Mouse (Mus musculus) forebrain, embryonic 16.5 days (tissue): ENCODE data around the gene Sgpp1. TPM values are rescaled to one million over a fixed set of nuclear protein-coding genes. Genes with fewer than 3 reads are reported as not detected.
"Not testable (repeated sequence)": the region's sequence is repeated elsewhere in the genome, so short reads cannot be mapped to it uniquely, and the experiment has no call there.

Experiments
- ATAC-seq: fragments of 200-750 bp; cut with Nextera tagmentation; 2 replicates; pipeline ENCODE4 v1.8.0; 2017; ENCODE audit warnings: mild to moderate bottlenecking, moderate library complexity
- H3K27ac ChIP-seq: fragments of 300-500 bp; sonication (generic); 2 replicates; pipeline ENCODE4 v1.5.1; 2014; ENCODE audit warnings: low read length, control low read depth
- H3K27me3 ChIP-seq: fragments of 300-500 bp; sonication (generic); replicated peaks from 2 replicates; pipeline ENCODE4 v1.6.1; 2014; ENCODE audit warnings: low read length; ENCODE audit not compliant: control insufficient read depth, insufficient read depth
- H3K36me3 ChIP-seq: fragments of 300-500 bp; sonication (generic); 2 replicates; pipeline ENCODE4 v1.6.1; 2014; ENCODE audit not compliant: control insufficient read depth, insufficient read depth
- H3K4me1 ChIP-seq: fragments of 300-500 bp; sonication (generic); replicated peaks from 2 replicates; pipeline ENCODE4 v1.6.1; 2014; ENCODE audit warnings: low read length; ENCODE audit not compliant: control insufficient read depth, insufficient read depth
- H3K4me2 ChIP-seq: fragments of 300-500 bp; sonication (generic); 2 replicates; pipeline ENCODE4 v1.6.1; 2014; ENCODE audit warnings: mild to moderate bottlenecking, low read length, control low read depth
- H3K4me3 ChIP-seq: fragments of 300-500 bp; sonication (generic); replicated peaks from 2 replicates; pipeline ENCODE4 v1.5.1; 2014; ENCODE audit warnings: mild to moderate bottlenecking, low read length, control low read depth
- H3K9ac ChIP-seq: fragments of 300-500 bp; sonication (generic); replicated peaks from 2 replicates; pipeline ENCODE4 v1.6.1; 2014; ENCODE audit warnings: low read depth, low read length, control low read depth
- H3K9me3 ChIP-seq: fragments of 300-500 bp; sonication (generic); 2 replicates; pipeline ENCODE4 v1.6.1; 2016; ENCODE audit warnings: low read length; ENCODE audit not compliant: control insufficient read depth
- WGBS: fragments of 180-500 bp; shearing (Covaris S2); extraction: QIAGEN DNeasy Blood & Tissue Kit; methylation state at CpG from one replicate; pipeline ENCODE4 v1.1.7; 2014; 5-methylcytosine and 5-hydroxymethylcytosine counted together
- polyA plus RNA-seq: library from polyadenylated mRNA; unstranded; fragments of >200 nt; fragmentation: Nextera tagmentation; extraction: Ambion mirVana; gene quantifications from 2 replicates; pipeline ENCODE4 v1.2.1, GENCODE M21; 2015

Sgpp1 gene
- polyA plus RNA-seq, 1 experiment from 2014 or later = 14.2 TPM

DNA sequence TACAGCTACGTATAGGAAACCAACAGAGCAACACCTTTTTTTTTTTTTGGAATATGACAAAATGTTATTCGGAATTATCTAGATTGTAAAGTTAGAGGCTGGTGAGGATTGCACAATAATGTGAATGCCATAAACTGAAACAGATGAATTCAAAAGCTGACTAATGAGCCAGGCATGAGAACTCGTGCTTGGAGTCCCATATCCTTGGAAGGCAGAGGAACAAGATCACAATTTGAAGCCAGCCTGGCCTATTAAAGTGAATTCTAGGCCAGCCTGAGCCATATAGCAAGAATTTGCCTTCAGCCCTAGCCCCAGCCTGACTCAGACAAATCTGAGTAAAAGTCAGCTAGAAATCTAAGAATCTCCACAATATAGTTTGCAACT lies 32.8 kb downstream of the Sgpp1 start:
- 81% methylated on average over 3 of the region's 3 CpGs for WGBS
- H3K27me3 ChIP-seq = no peaks in the 10 kb centered on the region
- H3K4me2 ChIP-seq = no peak overlapping the region
- no peak overlapping the region for H3K27ac ChIP-seq
- no peak overlapping the region for H3K9ac ChIP-seq
- H3K4me1 ChIP-seq = peaks cover 12% of the 10 kb centered on the region
- no peaks in the 10 kb centered on the region for H3K36me3 ChIP-seq
- H3K4me3 ChIP-seq = no peak overlapping the region
- peaks cover 2% of the 10 kb centered on the region; the same call in 1 of the 2 replicates for H3K9me3 ChIP-seq
- ATAC-seq = no peak

DNA sequence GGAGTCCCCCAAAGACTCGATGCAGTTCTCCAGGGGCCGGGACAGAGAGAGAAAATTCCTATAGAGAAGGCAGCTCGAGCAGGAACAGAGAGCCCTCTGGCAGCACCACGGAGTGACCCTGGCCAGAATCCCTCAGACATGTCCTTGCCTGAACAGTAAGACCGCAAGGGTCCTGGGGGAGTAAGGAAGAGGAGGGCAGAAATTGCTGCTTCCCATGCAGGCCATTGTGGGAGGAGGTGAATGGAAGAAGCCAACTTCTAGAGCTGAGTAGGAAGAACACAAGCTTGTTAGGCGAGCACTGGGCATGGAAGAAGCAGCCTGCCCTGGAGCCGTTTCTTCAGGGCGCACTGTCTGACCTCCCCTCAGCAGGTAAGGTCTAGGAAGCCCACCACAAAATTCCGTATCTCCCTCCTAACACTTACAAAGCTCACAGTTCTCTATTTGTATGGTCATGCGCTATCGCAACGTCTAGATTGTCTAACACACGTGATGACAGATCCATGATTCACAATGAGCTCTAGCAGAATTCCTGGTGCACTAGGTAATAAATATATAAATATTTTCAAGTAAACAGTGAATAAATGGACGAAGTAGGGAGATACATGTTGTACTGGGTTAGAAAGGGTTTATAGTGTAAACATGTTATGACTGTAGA lies 33.3 kb downstream of the Sgpp1 start:
- no peak for ATAC-seq
- peak overlapping the region; percentile 29 for H3K4me2 ChIP-seq
- no peaks in the 10 kb centered on the region for H3K27me3 ChIP-seq
- peaks cover 12% of the 10 kb centered on the region for H3K4me1 ChIP-seq
- H3K9ac ChIP-seq = no peak overlapping the region; the same call in 1 of the 2 replicates
- H3K4me3 ChIP-seq = peak overlapping the region; percentile 7; the same call in 1 of the 2 replicates
- no peak overlapping the region for H3K27ac ChIP-seq
- WGBS = 73% methylated on average over 14 of the region's 14 CpGs
- peaks cover 2% of the 10 kb centered on the region; the same call in 1 of the 2 replicates for H3K9me3 ChIP-seq
- H3K36me3 ChIP-seq = no peaks in the 10 kb centered on the region

DNA sequence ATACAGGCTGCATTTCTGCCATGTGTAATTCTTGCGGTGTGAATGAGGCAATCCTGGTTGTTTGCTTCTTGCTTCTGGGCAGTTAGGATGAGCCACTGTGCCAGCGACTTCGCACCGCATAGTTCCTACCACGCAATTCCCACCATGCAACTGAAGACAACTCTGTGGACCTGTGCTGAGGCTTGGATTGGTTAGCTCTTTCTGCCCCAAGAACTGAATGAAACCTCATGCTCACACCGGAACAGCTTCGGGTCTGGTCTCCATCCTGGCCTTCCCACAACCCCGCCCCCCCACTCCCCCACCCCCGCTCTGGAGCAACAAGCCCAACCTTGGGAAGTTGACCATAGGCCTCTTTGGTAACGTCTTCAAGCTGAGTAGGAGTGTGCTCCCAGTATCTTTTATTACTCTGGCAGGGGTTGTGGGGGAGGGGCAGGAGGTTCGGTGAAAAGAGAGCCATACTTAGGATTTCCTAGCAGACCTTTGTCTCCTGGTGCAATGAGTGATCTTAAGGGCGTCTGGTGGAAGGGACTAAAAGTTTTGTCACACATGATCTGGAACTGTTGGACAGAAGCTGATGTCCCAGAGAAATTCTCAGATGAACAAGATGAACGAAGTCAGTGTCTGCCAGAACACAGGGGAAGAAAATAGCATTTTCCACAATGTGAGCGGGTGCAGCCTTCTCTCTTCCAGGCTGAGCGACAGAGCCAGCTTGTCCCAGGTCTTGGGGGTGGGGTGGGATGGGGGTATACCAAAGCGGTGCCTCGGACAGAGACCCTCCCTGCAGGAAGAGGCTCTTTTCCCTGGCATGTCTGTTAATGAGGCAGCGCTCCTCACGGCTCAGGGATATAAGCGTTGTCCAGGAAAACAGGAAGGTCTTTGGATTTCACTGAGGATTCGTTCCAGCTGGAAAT lies 34.1 kb downstream of the Sgpp1 start:
- H3K4me2 ChIP-seq = peak overlapping the region; percentile 29
- H3K9me3 ChIP-seq = peaks cover 2% of the 10 kb centered on the region; the same call in 1 of the 2 replicates
- peak overlapping the region; percentile 7; the same call in 1 of the 2 replicates for H3K4me3 ChIP-seq
- WGBS = 40% methylated on average over 21 of the region's 21 CpGs
- ATAC-seq = peak; percentile 18; the same call in 1 of the 2 replicates
- H3K36me3 ChIP-seq = no peaks in the 10 kb centered on the region
- H3K27me3 ChIP-seq = no peaks in the 10 kb centered on the region
- H3K27ac ChIP-seq = no peak overlapping the region
- H3K4me1 ChIP-seq = peaks cover 12% of the 10 kb centered on the region
- no peak overlapping the region; the same call in 1 of the 2 replicates for H3K9ac ChIP-seq

DNA sequence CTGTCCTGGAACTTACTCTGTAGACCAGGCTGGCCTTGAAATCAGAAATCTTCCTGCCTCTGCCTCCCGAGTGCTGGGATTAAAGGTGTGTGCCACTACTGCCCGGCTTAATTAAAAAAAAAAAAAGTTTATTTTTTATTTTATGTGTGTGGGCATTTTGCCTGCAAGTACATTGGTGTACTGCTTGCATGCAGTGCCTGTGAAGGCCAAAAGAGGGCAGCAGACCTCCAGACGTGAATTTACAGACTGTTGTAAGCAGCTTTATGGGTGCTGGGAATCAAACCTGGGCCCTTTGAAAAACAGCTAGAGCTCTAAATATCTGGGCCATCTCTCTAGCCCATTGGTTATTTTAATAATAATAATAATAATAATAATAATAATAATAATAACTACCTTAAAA lies 36.8 kb downstream of the Sgpp1 start:
- H3K9ac ChIP-seq = no peak overlapping the region
- no peak for ATAC-seq
- no peaks in the 10 kb centered on the region for H3K36me3 ChIP-seq
- H3K4me2 ChIP-seq = no peak overlapping the region
- H3K27ac ChIP-seq = no peak overlapping the region
- peaks cover 2% of the 10 kb centered on the region; the same call in 1 of the 2 replicates for H3K9me3 ChIP-seq
- 93% methylated on average over 3 of the region's 3 CpGs for WGBS
- no peak overlapping the region for H3K4me3 ChIP-seq
- H3K27me3 ChIP-seq = no peaks in the 10 kb centered on the region
- H3K4me1 ChIP-seq = peaks cover 12% of the 10 kb centered on the region

DNA sequence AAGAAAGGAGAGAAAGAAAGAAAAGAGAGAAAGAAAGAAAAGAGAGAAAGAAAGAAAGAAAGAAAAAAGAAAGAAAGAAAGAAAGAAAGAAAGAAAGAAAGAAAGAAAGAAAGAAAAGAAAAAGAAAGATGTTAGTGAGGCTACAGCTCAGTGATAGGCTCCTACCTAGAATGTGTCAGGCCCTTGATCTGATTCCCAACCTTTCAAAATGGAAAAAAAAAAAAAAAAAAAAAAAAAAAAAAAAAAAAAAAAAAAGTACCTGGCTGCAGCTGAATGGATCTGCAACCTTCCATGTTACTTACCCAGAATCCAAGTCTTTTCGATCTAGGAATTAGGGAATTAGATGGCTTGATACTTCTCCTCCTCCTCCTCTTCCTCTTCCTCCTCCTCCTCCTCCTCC lies 39.7 kb downstream of the Sgpp1 start:
- H3K4me2 ChIP-seq, H3K27ac ChIP-seq, H3K9me3 ChIP-seq, H3K4me3 ChIP-seq, H3K27me3 ChIP-seq, H3K9ac ChIP-seq, ATAC-seq, H3K36me3 ChIP-seq, H3K4me1 ChIP-seq: not testable (repeated sequence)
- WGBS = 100% methylated on average over 1 of the region's 1 CpGs

DNA sequence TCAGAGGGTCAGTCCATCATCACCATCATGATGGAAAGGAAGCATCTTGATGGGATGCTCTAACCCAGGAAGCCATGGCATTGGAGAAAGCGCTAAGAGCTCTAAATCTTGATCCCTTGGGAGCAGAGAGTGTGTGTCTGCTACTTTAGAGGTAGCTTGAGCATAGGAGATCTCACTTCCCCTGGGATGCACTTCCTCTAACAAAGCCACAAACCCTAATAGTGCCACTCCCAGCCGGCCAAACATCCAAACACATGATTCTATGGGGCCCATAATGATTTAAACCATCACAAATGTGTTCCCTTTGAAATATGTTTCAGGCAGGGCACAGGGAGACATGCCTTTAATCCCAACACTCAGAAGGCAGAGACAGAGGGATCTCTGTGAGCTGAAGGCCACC lies 46.5 kb downstream of the Sgpp1 start:
- no peak overlapping the region for H3K27ac ChIP-seq
- no peak overlapping the region for H3K9ac ChIP-seq
- H3K27me3 ChIP-seq = no peaks in the 10 kb centered on the region
- WGBS = 89% methylated on average over 2 of the region's 2 CpGs
- no peaks in the 10 kb centered on the region for H3K9me3 ChIP-seq
- H3K36me3 ChIP-seq = no peaks in the 10 kb centered on the region
- H3K4me3 ChIP-seq = no peak overlapping the region
- no peaks in the 10 kb centered on the region for H3K4me1 ChIP-seq
- no peak for ATAC-seq
- no peak overlapping the region for H3K4me2 ChIP-seq

DNA sequence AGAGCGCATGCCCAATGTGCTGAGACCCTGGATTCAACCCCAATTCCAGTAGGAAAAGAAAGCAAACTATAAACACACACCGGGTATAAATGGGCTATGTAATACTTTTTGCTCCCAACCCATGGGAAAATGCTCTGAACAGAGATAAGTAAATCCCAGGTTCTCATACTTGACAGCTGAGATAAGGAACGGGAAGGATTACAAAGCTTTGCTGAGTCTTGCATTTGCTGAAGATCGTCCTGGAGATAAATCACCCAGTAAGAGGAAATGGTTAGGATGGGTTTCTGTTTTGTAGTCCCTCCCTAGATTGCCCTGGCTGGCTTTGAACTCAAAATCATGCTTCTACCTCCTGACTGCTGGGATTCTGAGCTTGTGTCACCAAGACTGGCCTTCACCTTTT lies 48.2 kb downstream of the Sgpp1 start:
- H3K36me3 ChIP-seq = no peaks in the 10 kb centered on the region
- H3K9me3 ChIP-seq = no peaks in the 10 kb centered on the region
- no peaks in the 10 kb centered on the region for H3K27me3 ChIP-seq
- H3K9ac ChIP-seq = no peak overlapping the region
- H3K4me2 ChIP-seq = no peak overlapping the region
- no peak overlapping the region for H3K27ac ChIP-seq
- H3K4me3 ChIP-seq = no peak overlapping the region
- ATAC-seq = no peak
- 87% methylated on average over 4 of the region's 4 CpGs for WGBS
- no peaks in the 10 kb centered on the region for H3K4me1 ChIP-seq

DNA sequence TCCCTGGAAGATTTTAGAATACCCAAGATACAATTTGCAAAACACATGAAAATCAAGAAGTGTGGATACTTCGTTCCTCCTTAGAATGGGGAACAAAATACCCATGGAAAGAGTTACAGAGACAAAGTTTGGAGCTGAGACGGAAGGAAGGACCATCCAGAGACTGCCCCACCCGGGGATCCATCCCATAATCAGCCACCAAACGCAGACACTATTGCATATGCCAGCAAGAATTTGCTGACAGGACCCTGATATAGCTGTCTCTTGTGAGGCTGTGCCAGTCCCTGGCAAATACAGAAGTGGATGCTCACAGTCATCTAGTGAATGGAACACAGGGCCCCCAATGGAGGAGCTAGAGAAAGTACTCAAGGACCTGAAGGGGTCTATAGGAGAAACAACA lies 51.5 kb downstream of the Sgpp1 start:
- not testable (repeated sequence) for H3K27me3 ChIP-seq, H3K4me1 ChIP-seq, ATAC-seq, H3K4me2 ChIP-seq, H3K9ac ChIP-seq, H3K36me3 ChIP-seq, H3K27ac ChIP-seq, H3K4me3 ChIP-seq, H3K9me3 ChIP-seq
- WGBS = 83% methylated on average over 4 of the region's 4 CpGs

DNA sequence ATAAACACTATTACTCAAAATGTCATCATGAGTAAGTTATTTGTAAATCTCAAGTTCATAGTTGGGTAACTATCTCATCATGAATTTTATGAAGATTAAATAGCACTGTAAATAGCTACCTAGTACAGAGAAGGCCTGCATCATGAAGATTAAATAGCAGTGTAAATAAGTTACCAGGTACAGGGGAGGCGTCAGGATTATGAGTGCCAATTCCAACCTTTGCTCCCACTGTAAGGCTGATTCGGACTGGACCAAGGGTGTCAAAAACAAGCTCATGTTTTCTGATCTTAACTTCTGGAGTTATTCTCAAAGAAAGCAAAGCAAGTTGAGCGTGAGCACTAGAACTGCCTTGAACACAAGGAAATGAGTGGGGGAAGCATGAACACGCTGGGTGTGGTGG lies 51.9 kb downstream of the Sgpp1 start:
- ATAC-seq = no peak
- H3K4me2 ChIP-seq = no peak overlapping the region
- no peak overlapping the region for H3K27ac ChIP-seq
- no peak overlapping the region for H3K4me3 ChIP-seq
- no peaks in the 10 kb centered on the region for H3K4me1 ChIP-seq
- no peak overlapping the region for H3K9ac ChIP-seq
- no peaks in the 10 kb centered on the region for H3K36me3 ChIP-seq
- 94% methylated on average over 4 of the region's 4 CpGs for WGBS
- no peaks in the 10 kb centered on the region for H3K9me3 ChIP-seq
- no peaks in the 10 kb centered on the region for H3K27me3 ChIP-seq
